Mouse (Mus musculus) olfactory bulb, adult 2 months (tissue): ENCODE results near the gene Polr2c.

Experiments
- CTCF ChIP-seq: fragments of 200-500 bp; IDR thresholded peaks from 2 replicates; pipeline ENCODE4 v1.5.1; 2012; ENCODE audit warnings: low read depth, mild to moderate bottlenecking, low read length, moderate library complexity; ENCODE audit not compliant: insufficient read depth
- POLR2A ChIP-seq: fragments of 200-500 bp; IDR thresholded peaks from 2 replicates; pipeline ENCODE4 v1.6.1; 2012; ENCODE audit warnings: mild to moderate bottlenecking, low read depth, low read length, moderate library complexity; ENCODE audit not compliant: insufficient read depth

GRCm38 (mm10) chr8:94807506-94807905, 49.7 kb upstream of the Polr2c start:
- no peak for TF ChIP-seq CTCF
- no peak for TF ChIP-seq POLR2A
